Mouse (Mus musculus): ENCODE results near the gene Prss23. TPM values are rescaled to one million over a fixed set of nuclear protein-coding genes. Genes with fewer than 3 reads are reported as not detected.

The Prss23 gene
- polyA plus RNA-seq, 1 experiment from 2014 or later = 33.4 TPM

Other genes with a start within 250 kb of the Prss23 start
- 15.8 and 18.0 TPM in 2 replicates for gene Tmem135, start 123.0 kb downstream of the Prss23 start, polyA plus RNA-seq (2016; fragmentation: Nextera tagmentation; extraction: Ambion mirVana)
- 10.2 and 11.5 TPM in 2 replicates for gene Fzd4, start 122.8 kb downstream of the Prss23 start, polyA plus RNA-seq (2016; fragmentation: Nextera tagmentation; extraction: Ambion mirVana)
- 1.5 and 2.6 TPM in 2 replicates for gene Me3, start 105.2 kb upstream of the Prss23 start, polyA plus RNA-seq (2016; fragmentation: Nextera tagmentation; extraction: Ambion mirVana)